Mouse (Mus musculus) thymus, adult 2 months (tissue): Measurements from ENCODE around the gene Wdr83os. TPM values are rescaled to one million over a fixed set of nuclear protein-coding genes. Genes with fewer than 3 reads are reported as not detected.
"Not testable (repeated sequence)": the region's sequence is repeated elsewhere in the genome, so short reads cannot be mapped to it uniquely, and the experiment has no call there.

Experiments used
- DNase-seq: peaks from one replicate; pipeline ENCODE4 v3.0.0; 2021
- H3K27ac ChIP-seq: fragments of 200-500 bp; 2 replicates; pipeline ENCODE4 v1.5.1; 2012; ENCODE audit warnings: low read length, control low read depth; ENCODE audit not compliant: control insufficient read depth, insufficient read depth
- H3K27me3 ChIP-seq: fragments of 200-500 bp; 2 replicates; pipeline ENCODE4 v1.6.1; 2012; ENCODE audit warnings: mild to moderate bottlenecking, low read length, moderate library complexity, mixed read lengths; ENCODE audit not compliant: control insufficient read depth, insufficient read depth
- H3K36me3 ChIP-seq: fragments of 200-500 bp; 2 replicates; pipeline ENCODE4 v1.6.1; 2012; ENCODE audit warnings: mild to moderate bottlenecking, low read length, moderate library complexity; ENCODE audit not compliant: control insufficient read depth, insufficient read depth
- H3K4me1 ChIP-seq: fragments of 200-500 bp; replicated peaks from 2 replicates; pipeline ENCODE4 v1.6.1; 2012; ENCODE audit warnings: low read length; ENCODE audit not compliant: control insufficient read depth, insufficient read depth
- H3K4me3 ChIP-seq: fragments of 200-500 bp; 2 replicates; pipeline ENCODE4 v1.5.1; 2012; ENCODE audit warnings: mild to moderate bottlenecking, low read length, control low read depth, moderate library complexity; ENCODE audit not compliant: control insufficient read depth, insufficient read depth
- CTCF ChIP-seq: fragments of 200-500 bp; IDR thresholded peaks from 2 replicates; pipeline ENCODE4 v1.5.1; 2012; ENCODE audit warnings: mild to moderate bottlenecking, control low read depth, low read length, moderate library complexity, borderline replicate concordance; ENCODE audit not compliant: control insufficient read depth, poor library complexity, insufficient read depth; ENCODE audit errors: extremely low read depth
- POLR2A ChIP-seq: fragments of 200-500 bp; IDR thresholded peaks from 2 replicates; pipeline ENCODE4 v1.6.1; 2012; ENCODE audit warnings: mild to moderate bottlenecking, low read length, control low read depth, moderate library complexity; ENCODE audit not compliant: control insufficient read depth, poor library complexity, insufficient read depth; ENCODE audit errors: extremely low read depth
- WGBS: fragments of 180-500 bp; shearing (Covaris S2); methylation state at CpG from one replicate; pipeline ENCODE4 v1.1.7; 2018; 5-methylcytosine and 5-hydroxymethylcytosine counted together
- polyA plus RNA-seq: library from polyadenylated mRNA; depleted of rRNA; stranded (reverse); fragments of >200 nt; gene quantifications from 2 replicates; pipeline ENCODE4 v1.2.3, GENCODE M21; 2012

Wdr83os gene
- polyA plus RNA-seq, 1 experiment: 141 TPM

GRCm38 (mm10) chr8:85076993-85077392 lies 3.5 kb upstream of the Wdr83os start:
- H3K27ac ChIP-seq: no peak overlapping the region
- no peaks in the 10 kb centered on the region for H3K27me3 ChIP-seq
- H3K4me3 ChIP-seq: no peak overlapping the region
- DNase-seq: peak; percentile 74
- TF ChIP-seq CTCF: peak; percentile 82; the same call in 1 of the 2 replicates
- TF ChIP-seq POLR2A: no peak
- 2% methylated on average over 2 of the region's 2 CpGs for WGBS
- peaks cover 19% of the 10 kb centered on the region for H3K4me1 ChIP-seq
- H3K36me3 ChIP-seq: peaks cover 13% of the 10 kb centered on the region; the same call in 1 of the 2 replicates

DNA sequence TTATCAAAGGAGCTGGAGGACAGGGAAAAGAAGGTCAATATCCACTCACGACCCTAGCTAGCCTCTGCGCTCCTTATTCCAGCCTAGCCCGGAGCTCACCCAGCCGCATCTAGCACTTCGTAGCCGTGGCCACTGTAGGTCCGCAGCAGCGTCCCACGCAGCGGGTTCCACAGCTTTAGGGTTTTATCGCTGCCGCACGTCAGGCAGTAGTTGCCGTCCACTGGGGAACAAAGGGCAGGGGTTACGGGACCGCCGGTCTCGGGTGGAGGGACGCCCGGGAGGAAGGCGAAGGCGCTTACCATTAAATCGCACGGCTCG lies 367 bp upstream of the Wdr83os start:
- DNase-seq: no peak
- WGBS: under 1% methylated on average over 25 of the region's 25 CpGs

GRCm38 (mm10) chr8:85081216-85081555 lies 646 bp downstream of the Wdr83os start, which contains the start of gene Wdr83:
Gene Wdr83, minus strand, starts transcription at chr8:85081306.
- Histone ChIP-seq H3K4me1 (peaks cover 28% of the 10 kb centered on the region), H3K27ac (peak within 1 kb of the TSS; percentile 68), H3K27me3 (no peaks in the 10 kb centered on the region), H3K4me3 (peak within 1 kb of the TSS; percentile 98), H3K36me3 (peaks cover 6% of the 10 kb centered on the region; the same call in 1 of the 2 replicates)
- DNase-seq: peak; percentile 77
- 1% methylated on average over 9 of the region's 9 CpGs for WGBS
- TF ChIP-seq POLR2A (peak; percentile 46; the same call in 1 of the 2 replicates), CTCF (no peak)

More for the DNA sequence above, 367 bp upstream of the Wdr83os start:
- peaks cover 1% of the 10 kb centered on the region; the same call in 1 of the 2 replicates for H3K36me3 ChIP-seq
- H3K27ac ChIP-seq: no peak overlapping the region
- peak overlapping the region; percentile 98 for H3K4me3 ChIP-seq
- peaks cover 28% of the 10 kb centered on the region for H3K4me1 ChIP-seq
- TF ChIP-seq CTCF: no peak
- TF ChIP-seq POLR2A: no peak
- no peaks in the 10 kb centered on the region for H3K27me3 ChIP-seq

GRCm38 (mm10) chr8:85082169-85082568 lies 1.6 kb downstream of the Wdr83os start:
- 38% methylated on average over 4 of the region's 4 CpGs for WGBS
- not testable (repeated sequence) for H3K27ac ChIP-seq, H3K4me3 ChIP-seq, H3K27me3 ChIP-seq, DNase-seq
- peaks cover 12% of the 10 kb centered on the region for H3K36me3 ChIP-seq
- peaks cover 28% of the 10 kb centered on the region for H3K4me1 ChIP-seq

GRCm38 (mm10) chr8:85083108-85083813 lies 2.7 kb downstream of the Wdr83os start, which contains the start of gene Man2b1:
Gene Man2b1, plus strand, starts transcription at chr8:85083270.
- peaks cover 18% of the 10 kb centered on the region for H3K36me3 ChIP-seq
- TF ChIP-seq CTCF (0 out of 2 replicates have a peak, but pooled peaks have one; percentile 30), POLR2A (peak; percentile 68)
- peaks cover 28% of the 10 kb centered on the region for H3K4me1 ChIP-seq
- peak within 1 kb of the TSS; percentile 90 for H3K4me3 ChIP-seq
- WGBS: under 1% methylated on average over 30 of the region's 30 CpGs
- no peaks in the 10 kb centered on the region for H3K27me3 ChIP-seq
- H3K27ac ChIP-seq: no peak within 1 kb of the TSS
- DNase-seq: peak; percentile 87

- 48% methylated on average over 8 of the region's 8 CpGs for WGBS
- DNase-seq: no peak
- Histone ChIP-seq H3K27me3 (no peaks in the 10 kb centered on the region), H3K4me1 (peaks cover 25% of the 10 kb centered on the region), H3K27ac (no peak overlapping the region), H3K4me3 (no peak overlapping the region), H3K36me3 (peaks cover 28% of the 10 kb centered on the region)
- TF ChIP-seq POLR2A (no peak), CTCF (no peak)
Observed at GRCm38 (mm10) chr8:85084633-85085032, 4.1 kb downstream of the Wdr83os start.

GRCm38 (mm10) chr8:85086238-85086637 lies 5.7 kb downstream of the Wdr83os start:
- Histone ChIP-seq H3K27ac (no peak overlapping the region), H3K27me3 (no peaks in the 10 kb centered on the region), H3K4me3 (no peak overlapping the region), H3K4me1 (peaks cover 21% of the 10 kb centered on the region), H3K36me3 (peaks cover 35% of the 10 kb centered on the region)
- 88% methylated on average over 3 of the region's 3 CpGs for WGBS
- no peak for DNase-seq
- TF ChIP-seq CTCF: no peak
- TF ChIP-seq POLR2A: no peak
